23 mouse cellular contexts compared by ENCODE assay signal in the genomic region with DNA sequence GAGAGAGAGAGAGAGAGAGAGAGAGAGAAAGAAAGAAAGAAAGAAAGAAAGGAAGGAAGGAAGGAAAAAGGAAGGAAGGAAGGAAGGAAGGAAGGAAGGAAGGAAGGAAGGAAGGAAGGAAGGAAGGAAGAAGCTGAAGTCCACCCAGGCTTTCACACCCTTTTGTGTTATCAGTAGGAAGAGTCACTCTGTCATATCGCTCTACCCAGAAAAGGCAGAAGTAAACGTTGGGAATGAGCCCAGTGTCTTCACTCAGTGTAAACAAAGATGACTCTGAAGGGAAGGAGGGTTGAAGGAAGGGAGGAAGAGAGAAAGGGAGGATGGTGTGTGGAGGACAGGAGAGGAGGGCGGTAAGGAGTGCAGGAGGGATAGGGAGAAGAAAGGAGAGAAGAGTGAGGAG. TPM values are rescaled to one million over a fixed set of nuclear protein-coding genes. Genes with fewer than 3 reads are reported as not detected.
A peak's percentile ranks its signal among the peaks of the same experiment; 100 is the strongest.
DNase-seq lines count a peak whose midpoint lies in the region; ATAC-seq and TF ChIP-seq lines count a peak whose summit lies in the region.
"Not testable (repeated sequence)": the region's sequence is repeated elsewhere in the genome, so short reads cannot be mapped to it uniquely, and the experiment has no call there.
"Had no signal": no experiment of that assay in that cellular context is flagged by ENCODE, and none has a peak within 500 bp of the region (broad histone marks: within the 10 kb centered on the region; RNA-seq: fewer than 3 reads in every experiment).

No protein-coding gene starts in this region.

- not testable (repeated sequence) for H3K4me3 ChIP-seq in MEL (ENCODE audit: control insufficient read depth in 1 of 2, insufficient read depth in 1 of 2, low read depth in 2 of 2, low read length in 2 of 2); heart, embryonic 12.5 days; liver, embryonic 11.5 days (ENCODE audit: low read depth, low read length); liver, postnatal 0 days (ENCODE audit: low read depth, low read length)
- peak overlapping the region; percentile 10 to 23 for H3K4me3 ChIP-seq in liver, embryonic 14.5 days (ENCODE audit: insufficient read depth in 1 of 2, low read depth in 2 of 2, low read length in 2 of 2)

- WGBS in heart, embryonic 12.5 days, result 46% methylated on average over 3 of the region's 3 CpGs
- WGBS in liver, embryonic 11.5 days, result 43% methylated on average over 3 of the region's 3 CpGs
- WGBS in liver, embryonic 14.5 days (ENCODE audit: insufficient replicate concordance), result 27% methylated on average over 3 of the region's 3 CpGs
- WGBS in liver, postnatal 0 days (ENCODE audit: insufficient replicate concordance), result 47% methylated on average over 3 of the region's 3 CpGs

- not testable (repeated sequence) for H3K36me3 ChIP-seq in MEL (ENCODE audit: control insufficient read depth in 1 of 2, insufficient read depth in 2 of 2, low read length in 2 of 2); heart, embryonic 12.5 days; liver, embryonic 11.5 days (ENCODE audit: control insufficient read depth, insufficient read depth, low read length); liver, postnatal 0 days (replicated peaks; ENCODE audit: insufficient read depth, low read length)
- peaks cover 26% of the 10 kb centered on the region for H3K36me3 ChIP-seq in liver, embryonic 14.5 days (replicated peaks; ENCODE audit: control insufficient read depth, insufficient read depth, low read depth)

- ATAC-seq in erythroid progenitor cell, adult 5-6 weeks (replicated peaks; ENCODE audit: low FRiP score, poor library complexity, severe bottlenecking), result peak; percentile 33
- ATAC-seq in heart, embryonic 12.5 days (ENCODE audit: insufficient number of reproducible peaks, low FRiP score), result peak; percentile 13; the same call in 1 of the 2 replicates
- not testable (repeated sequence) for ATAC-seq in liver, embryonic 11.5 days (replicated peaks; ENCODE audit: low FRiP score); liver, embryonic 14.5 days (ENCODE audit: insufficient read depth)
- ATAC-seq in liver, postnatal 0 days, result peak; percentile 12

- H3K79me2 ChIP-seq in MEL (ENCODE audit: control insufficient read depth, insufficient read depth, low read length, poor library complexity), result not testable (repeated sequence)

- H3K9ac ChIP-seq in MEL (ENCODE audit: control insufficient read depth, low read depth, low read length, poor library complexity, severe bottlenecking); heart, embryonic 12.5 days: not testable (repeated sequence)
- peak overlapping the region; percentile 38; the same call in 1 of the 2 replicates for H3K9ac ChIP-seq in liver, embryonic 11.5 days (ENCODE audit: low read depth, low read length)
- peak overlapping the region; percentile 85 for H3K9ac ChIP-seq in liver, embryonic 14.5 days (replicated peaks)
- peak overlapping the region; percentile 55; the same call in 1 of the 2 replicates for H3K9ac ChIP-seq in liver, postnatal 0 days (replicated peaks)

- not testable (repeated sequence) for H3K27ac ChIP-seq in MEL (ENCODE audit: control insufficient read depth, low read depth, low read length)
- H3K27ac ChIP-seq in heart, embryonic 12.5 days (ENCODE audit: poor library complexity, severe bottlenecking), result peak overlapping the region; percentile 27; the same call in 1 of the 2 replicates
- peak overlapping the region; percentile 60 for H3K27ac ChIP-seq in liver, embryonic 11.5 days (ENCODE audit: low read depth, low read length)
- peak overlapping the region; percentile 100 for H3K27ac ChIP-seq in liver, embryonic 14.5 days
- peak overlapping the region; percentile 90 for H3K27ac ChIP-seq in liver, postnatal 0 days (ENCODE audit: low read depth)

- not testable (repeated sequence) for TF ChIP-seq RAD21 in MEL (IDR thresholded peaks at IDR 0.05; ENCODE audit: low read depth, low read length)

- H3K4me1 ChIP-seq in MEL (ENCODE audit: control insufficient read depth in 1 of 2, insufficient read depth in 2 of 2, low read length in 2 of 2); heart, embryonic 12.5 days (replicated peaks); liver, embryonic 11.5 days (replicated peaks; ENCODE audit: control insufficient read depth, insufficient read depth, low read length): not testable (repeated sequence)
- H3K4me1 ChIP-seq in liver, embryonic 14.5 days (replicated peaks; ENCODE audit: control insufficient read depth in 2 of 2, insufficient read depth in 2 of 2, low read length in 1 of 2), result peaks cover 48 to 60% of the 10 kb centered on the region in 2 experiments
- H3K4me1 ChIP-seq in liver, postnatal 0 days (ENCODE audit: insufficient read depth), result peaks cover 10% of the 10 kb centered on the region

- TF ChIP-seq POLR2A in MEL (IDR thresholded peaks at IDR 0.05; ENCODE audit: control insufficient read depth in 1 of 2, insufficient read depth in 1 of 2, low read depth in 1 of 2, low read length in 2 of 2, poor library complexity in 1 of 2), result not testable (repeated sequence)

- TF ChIP-seq EP300 in MEL (IDR thresholded peaks at IDR 0.05; ENCODE audit: low read depth in 1 of 2, low read length in 2 of 2), result peak; percentile 69 to 71
- TF ChIP-seq EP300 in liver, embryonic 14.5 days (IDR thresholded peaks at IDR 0.05; ENCODE audit: low read depth), result peak; percentile 82
- peak; percentile 88 for TF ChIP-seq EP300 in liver, postnatal 0 days (IDR thresholded peaks at IDR 0.05; ENCODE audit: low read depth)

- TF ChIP-seq CTCF in MEL (IDR thresholded peaks at IDR 0.05 in 2 of 3, conservative IDR thresholded peaks at IDR 0.05 in 1 of 3; ENCODE audit: control insufficient read depth in 1 of 3, insufficient read depth in 1 of 3, low read depth in 2 of 3, low read length in 3 of 3, poor library complexity in 1 of 3, severe bottlenecking in 1 of 3); liver, embryonic 14.5 days (IDR thresholded peaks at IDR 0.05; ENCODE audit: low read depth); liver, postnatal 0 days (IDR thresholded peaks at IDR 0.05; ENCODE audit: low read depth): not testable (repeated sequence)

- H3K27me3 ChIP-seq in MEL (ENCODE audit: control insufficient read depth in 1 of 2, insufficient read depth in 2 of 2, low read length in 2 of 2); heart, embryonic 12.5 days (replicated peaks); liver, embryonic 11.5 days (replicated peaks; ENCODE audit: control insufficient read depth, insufficient read depth, low read length); liver, embryonic 14.5 days (ENCODE audit: control insufficient read depth, insufficient read depth, low read length); liver, postnatal 0 days (ENCODE audit: insufficient read depth, low read length): not testable (repeated sequence)

- 0 out of 2 replicates have a peak overlapping the region, but pooled peaks have one; percentile 0 for H3K4me2 ChIP-seq in heart, embryonic 12.5 days
- H3K4me2 ChIP-seq in liver, embryonic 11.5 days, result peak overlapping the region; percentile 45
- H3K4me2 ChIP-seq in liver, embryonic 14.5 days (ENCODE audit: low read depth), result peak overlapping the region; percentile 72
- H3K4me2 ChIP-seq in liver, postnatal 0 days (ENCODE audit: low read depth, low read length), result peak overlapping the region; percentile 55

- DNase-seq in MEL (ENCODE audit: low read depth, low spot score), result peak; percentile 69
- peak; percentile 66 for DNase-seq in c-Kit-positive CD71-positive TER-119-positive erythroid progenitor cells, embryonic 14.5 days (ENCODE audit: low spot score)
- not testable (repeated sequence) for DNase-seq in liver, embryonic 11.5 days (ENCODE audit: low spot score); liver, postnatal 0 days
- DNase-seq in liver, embryonic 14.5 days (ENCODE audit: low read depth in 3 of 3, low spot score in 3 of 3), result peak; percentile 57 to 72 (median 70)
- DNase-seq in spleen, adult 12 weeks (ENCODE audit: low spot score), result peak; percentile 25

- not testable (repeated sequence) for H3K9me3 ChIP-seq in MEL (replicated peaks; ENCODE audit: insufficient read depth, low read length); heart, embryonic 12.5 days (replicated peaks); liver, embryonic 11.5 days (ENCODE audit: control insufficient read depth, low read length); liver, embryonic 14.5 days (ENCODE audit: control insufficient read depth, low read length); liver, postnatal 0 days (ENCODE audit: low read length)

RNA-seq across cellular contexts. Expression of gene Hba-a2, which starts 2.8 kb away (rescaled TPM):
- total RNA-seq in MEL (2012; rRNA removed), result 130 and 202 TPM in 2 replicates
- polyA plus RNA-seq in MEL (2012; ENCODE audit: insufficient read depth in 1 of 2, insufficient read length in 2 of 2, low read depth in 1 of 2, low replicate concordance in 2 of 2, missing spikeins in 1 of 2), result 100 to 1,000 TPM; 313 to 432 TPM
- 80,494 and 89,325 TPM in 2 replicates for total RNA-seq in erythroid progenitor cell, adult 5-6 weeks (2015; ENCODE audit: low replicate concordance)
- 96,767 and 123,026 TPM in 2 replicates for total RNA-seq in erythroid progenitor cell, adult 5-6 weeks (2017; ENCODE audit: low replicate concordance)
- 25,253 and 27,825 TPM in 2 replicates for polyA plus RNA-seq in heart, embryonic 12.5 days (2016; fragmentation: Nextera tagmentation; extraction: Ambion mirVana)
- polyA plus RNA-seq in liver, embryonic 11.5 days (2014; fragmentation: Nextera tagmentation; extraction: Ambion mirVana), result 25,282 and 25,421 TPM in 2 replicates
- 214,511 and 362,158 TPM in 2 replicates for polyA plus RNA-seq in liver, embryonic 14.5 days (2012; rRNA removed)
- polyA plus RNA-seq in liver, embryonic 14.5 days (2014; fragmentation: Nextera tagmentation; extraction: Ambion mirVana), result 162,484 and 169,597 TPM in 2 replicates
- polyA plus RNA-seq in liver, postnatal 0 days (2015; fragmentation: Nextera tagmentation; extraction: Ambion mirVana), result 64,656 and 66,091 TPM in 2 replicates
- polyA plus RNA-seq: Patski had no signal

RNA-seq across cellular contexts. Expression of gene Hbq1a, which starts 6.4 kb away (rescaled TPM):
- 0.46 TPM in 1 of 2 replicates, not detected in the other for total RNA-seq in MEL (2012; rRNA removed)
- polyA plus RNA-seq in MEL (2012; ENCODE audit: insufficient read depth in 1 of 2, insufficient read length in 2 of 2, low read depth in 1 of 2, low replicate concordance in 2 of 2, missing spikeins in 1 of 2), result under 1 TPM in 1 of 2 experiments, not detected in 1; 0.29 TPM
- total RNA-seq in erythroid progenitor cell, adult 5-6 weeks (2015; ENCODE audit: low replicate concordance), result 4.2 TPM in 1 of 2 replicates, not detected in the other
- total RNA-seq in erythroid progenitor cell, adult 5-6 weeks (2017; ENCODE audit: low replicate concordance), result 9.9 TPM in 1 of 2 replicates, not detected in the other
- polyA plus RNA-seq in heart, embryonic 12.5 days (2016; fragmentation: Nextera tagmentation; extraction: Ambion mirVana), result 2.5 and 2.8 TPM in 2 replicates
- polyA plus RNA-seq in liver, embryonic 11.5 days (2014; fragmentation: Nextera tagmentation; extraction: Ambion mirVana), result 0.47 and 0.92 TPM in 2 replicates
- polyA plus RNA-seq in liver, embryonic 14.5 days (2012; rRNA removed), result 7.8 and 9.1 TPM in 2 replicates
- 7.9 TPM in 2 replicates for polyA plus RNA-seq in liver, embryonic 14.5 days (2014; fragmentation: Nextera tagmentation; extraction: Ambion mirVana)
- 3.0 and 4.4 TPM in 2 replicates for polyA plus RNA-seq in liver, postnatal 0 days (2015; fragmentation: Nextera tagmentation; extraction: Ambion mirVana)
- total RNA-seq: adrenal gland, adult 18-20 months; adrenal gland, postnatal 10 days; ES-E14; gastrocnemius, adult 18-20 months; gastrocnemius, postnatal 10 days; gastrocnemius, postnatal 36 days; granulocyte monocyte progenitor cell, adult 5-6 weeks; hematopoietic stem cell, adult 5-6 weeks had no signal
- polyA plus RNA-seq: forebrain, embryonic 10.5 days; heart, postnatal 0 days; intestine, embryonic 14.5 days; Patski had no signal

RNA-seq across cellular contexts. Expression of gene Hbq1b, which starts 6.7 kb away (rescaled TPM):
- total RNA-seq in MEL (2012; rRNA removed), result 2.3 and 2.5 TPM in 2 replicates
- polyA plus RNA-seq in MEL (2012; ENCODE audit: insufficient read depth in 1 of 2, insufficient read length in 2 of 2, low read depth in 1 of 2, low replicate concordance in 2 of 2, missing spikeins in 1 of 2), result 1 to 10 TPM in 1 of 2 experiments, not detected in 1; 6.5 TPM
- total RNA-seq in erythroid progenitor cell, adult 5-6 weeks (2015; ENCODE audit: low replicate concordance), result 247 and 301 TPM in 2 replicates
- 56.8 and 86.4 TPM in 2 replicates for total RNA-seq in erythroid progenitor cell, adult 5-6 weeks (2017; ENCODE audit: low replicate concordance)
- polyA plus RNA-seq in heart, embryonic 12.5 days (2016; fragmentation: Nextera tagmentation; extraction: Ambion mirVana), result 15.7 and 18.1 TPM in 2 replicates
- 43.6 and 45.8 TPM in 2 replicates for polyA plus RNA-seq in liver, embryonic 11.5 days (2014; fragmentation: Nextera tagmentation; extraction: Ambion mirVana)
- 127 and 156 TPM in 2 replicates for polyA plus RNA-seq in liver, embryonic 14.5 days (2012; rRNA removed)
- polyA plus RNA-seq in liver, embryonic 14.5 days (2014; fragmentation: Nextera tagmentation; extraction: Ambion mirVana), result 157 and 161 TPM in 2 replicates
- polyA plus RNA-seq in liver, postnatal 0 days (2015; fragmentation: Nextera tagmentation; extraction: Ambion mirVana), result 70.9 and 75.1 TPM in 2 replicates
- total RNA-seq: adrenal gland, adult 18-20 months; adrenal gland, postnatal 36 days; gastrocnemius, adult 18-20 months; gastrocnemius, postnatal 36 days; granulocyte monocyte progenitor cell, adult 5-6 weeks; hematopoietic stem cell, adult 5-6 weeks had no signal
- polyA plus RNA-seq: Patski had no signal

RNA-seq across cellular contexts. Expression of gene Hba-a1, which starts 10.2 kb away (rescaled TPM):
- total RNA-seq in MEL (2012; rRNA removed), result 211 and 272 TPM in 2 replicates
- 100 to 1,000 TPM; 313 to 334 TPM for polyA plus RNA-seq in MEL (2012; ENCODE audit: insufficient read depth in 1 of 2, insufficient read length in 2 of 2, low read depth in 1 of 2, low replicate concordance in 2 of 2, missing spikeins in 1 of 2)
- total RNA-seq in erythroid progenitor cell, adult 5-6 weeks (2015; ENCODE audit: low replicate concordance), result 47,098 and 48,818 TPM in 2 replicates
- total RNA-seq in erythroid progenitor cell, adult 5-6 weeks (2017; ENCODE audit: low replicate concordance), result 9,652 and 12,236 TPM in 2 replicates
- 11,592 and 12,808 TPM in 2 replicates for polyA plus RNA-seq in heart, embryonic 12.5 days (2016; fragmentation: Nextera tagmentation; extraction: Ambion mirVana)
- 12,698 and 12,741 TPM in 2 replicates for polyA plus RNA-seq in liver, embryonic 11.5 days (2014; fragmentation: Nextera tagmentation; extraction: Ambion mirVana)
- 26,041 and 60,430 TPM in 2 replicates for polyA plus RNA-seq in liver, embryonic 14.5 days (2012; rRNA removed)
- polyA plus RNA-seq in liver, embryonic 14.5 days (2014; fragmentation: Nextera tagmentation; extraction: Ambion mirVana), result 70,707 and 74,513 TPM in 2 replicates
- 32,136 and 32,798 TPM in 2 replicates for polyA plus RNA-seq in liver, postnatal 0 days (2015; fragmentation: Nextera tagmentation; extraction: Ambion mirVana)
- total RNA-seq: ES-E14 had no signal
- polyA plus RNA-seq: Patski had no signal

RNA-seq across cellular contexts. Expression of gene Hba-x, which starts 17.3 kb away (rescaled TPM):
- not detected in 2 replicates for total RNA-seq in MEL (2012; rRNA removed)
- polyA plus RNA-seq in MEL (2012; ENCODE audit: insufficient read depth in 1 of 2, insufficient read length in 2 of 2, low read depth in 1 of 2, low replicate concordance in 2 of 2, missing spikeins in 1 of 2), result under 1 TPM in 1 of 2 experiments, not detected in 1; 0.13 TPM
- not detected in 2 replicates for total RNA-seq in erythroid progenitor cell, adult 5-6 weeks (2015; ENCODE audit: low replicate concordance)
- total RNA-seq in erythroid progenitor cell, adult 5-6 weeks (2017; ENCODE audit: low replicate concordance), result not detected in 2 replicates
- 5,912 and 6,218 TPM in 2 replicates for polyA plus RNA-seq in heart, embryonic 12.5 days (2016; fragmentation: Nextera tagmentation; extraction: Ambion mirVana)
- 4,144 and 4,673 TPM in 2 replicates for polyA plus RNA-seq in liver, embryonic 11.5 days (2014; fragmentation: Nextera tagmentation; extraction: Ambion mirVana)
- polyA plus RNA-seq in liver, embryonic 14.5 days (2012; rRNA removed), result 32.1 and 38.8 TPM in 2 replicates
- 74.9 and 85.3 TPM in 2 replicates for polyA plus RNA-seq in liver, embryonic 14.5 days (2014; fragmentation: Nextera tagmentation; extraction: Ambion mirVana)
- 5.6 and 6.3 TPM in 2 replicates for polyA plus RNA-seq in liver, postnatal 0 days (2015; fragmentation: Nextera tagmentation; extraction: Ambion mirVana)
- total RNA-seq: adrenal gland, adult 18-20 months; adrenal gland, postnatal 10 days; adrenal gland, postnatal 36 days; ES-E14; gastrocnemius, adult 18-20 months; gastrocnemius, postnatal 10 days; gastrocnemius, postnatal 36 days; granulocyte monocyte progenitor cell, adult 5-6 weeks; heart, adult 2 months; heart, postnatal 25 days; hematopoietic stem cell, adult 5-6 weeks had no signal
- polyA plus RNA-seq: heart, adult 2 months; Patski had no signal

Comparison
In these comparisons a context has a peak if more than half of its experiments do, and no peak if none do; other contexts are left out.
1. H3K4me2 ChIP-seq: peak in every context shown above with its lines; median percentile 72 in liver, embryonic 14.5 days; 55 in liver, postnatal 0 days; 45 in liver, embryonic 11.5 days; 0 in heart, embryonic 12.5 days.
2. RNA of gene Hba-a2, which starts 2.8 kb away (polyA plus RNA-seq): 162,484 to 362,158 TPM in liver, embryonic 14.5 days, 64,656 to 66,091 TPM in liver, postnatal 0 days, 25,253 to 27,825 TPM in heart, embryonic 12.5 days and 25,282 to 25,421 TPM in liver, embryonic 11.5 days; 313 to 432 TPM in MEL; every median in the first group is over 10 times any median in the second.